Mouse (Mus musculus) ES-E14 (cell line): ENCODE data around the gene Zbtb49. TPM values are rescaled to one million over a fixed set of nuclear protein-coding genes. Genes with fewer than 3 reads are reported as not detected.
A peak's percentile ranks its signal among the peaks of the same experiment; 100 is the strongest.

Source experiments
- DNase-seq: peaks from one replicate; pipeline ENCODE4 v3.0.0-alpha.2; 2013; ENCODE audit warnings: low read depth, low spot score
- H3K27ac ChIP-seq: 2 replicates; pipeline ENCODE4 v1.5.1; 2012; ENCODE audit warnings: low read depth, mild to moderate bottlenecking, low read length, moderate library complexity, mixed read lengths; ENCODE audit not compliant: poor library complexity, insufficient read depth, severe bottlenecking
- H3K36me3 ChIP-seq: 2 replicates; pipeline ENCODE4 v1.6.1; 2012; ENCODE audit warnings: mild to moderate bottlenecking, low read length, moderate library complexity, mixed read lengths; ENCODE audit not compliant: control insufficient read depth, poor library complexity, insufficient read depth, severe bottlenecking
- H3K4me1 ChIP-seq, 2 experiments: fragments of 150-350 bp in 1 of 2; sonication (generic) in 1 of 2; 2 replicates each; pipeline ENCODE4 v1.6.1; 2012; ENCODE audit warnings: low read length in 2 of 2, mild to moderate bottlenecking in 1 of 2, mixed read lengths in 1 of 2; ENCODE audit not compliant: control insufficient read depth in 2 of 2, insufficient read depth in 2 of 2, poor library complexity in 1 of 2
- H3K4me3 ChIP-seq, 2 experiments: fragments of 150-350 bp in 1 of 2; sonication (generic) in 1 of 2; 2 replicates each; pipeline ENCODE4 v1.5.1; 2012; ENCODE audit warnings: low read length in 2 of 2, low read depth in 1 of 2, mild to moderate bottlenecking in 1 of 2, mixed read lengths in 1 of 2; ENCODE audit not compliant: insufficient read depth in 1 of 2, poor library complexity in 1 of 2, severe bottlenecking in 1 of 2
- H3K9ac ChIP-seq: 2 replicates; pipeline ENCODE4 v1.6.1; 2012; ENCODE audit warnings: low read depth, mild to moderate bottlenecking, low read length, mixed read lengths; ENCODE audit not compliant: poor library complexity, insufficient read depth, severe bottlenecking
- H3K9me3 ChIP-seq: fragments of 150-350 bp; sonication (generic); 2 replicates; pipeline ENCODE4 v1.6.1; 2012; ENCODE audit warnings: low read depth, mild to moderate bottlenecking, low read length; ENCODE audit not compliant: control insufficient read depth, insufficient read depth
- CHD2 ChIP-seq: IDR thresholded peaks from 2 replicates; pipeline ENCODE4 v1.6.1; 2014; ENCODE audit warnings: mild to moderate bottlenecking, low read depth, low read length, inconsistent platforms
- HCFC1 ChIP-seq: IDR thresholded peaks from 2 replicates; pipeline ENCODE4 v1.6.1; 2012; ENCODE audit warnings: low read length, inconsistent platforms, borderline replicate concordance; ENCODE audit not compliant: insufficient read depth
- MAFK ChIP-seq: IDR thresholded peaks from 2 replicates; pipeline ENCODE4 v1.6.1; 2014; ENCODE audit warnings: mild to moderate bottlenecking, low read depth, low read length, inconsistent platforms; ENCODE audit not compliant: insufficient read depth
- ZC3H11A ChIP-seq: IDR thresholded peaks from 2 replicates; pipeline ENCODE4 v1.6.1; 2012; ENCODE audit warnings: low read depth, mild to moderate bottlenecking, inconsistent platforms, low read length, borderline replicate concordance
- ZNF384 ChIP-seq: IDR thresholded peaks from 2 replicates; pipeline ENCODE4 v1.6.1; 2012; ENCODE audit warnings: low read depth, low read length, inconsistent platforms
- in situ Hi-C, 2 experiments: fragments of 600-800 bp; cut with MboI; formaldehyde crosslinking; loops; one replicate each; pipeline ENCODE4 v1.15.1; 2025; ENCODE audit warnings: low sequenced_read_pairs in 2 of 2, inconsistent platforms in 1 of 2; ENCODE audit not compliant: unreplicated experiment in 2 of 2
- total RNA-seq: library from RNA; depleted of rRNA; stranded (reverse); fragments of 300-350 nt; gene quantifications from 2 replicates; pipeline ENCODE4 v1.2.3, GENCODE M21; 2012; rRNA removed

Gene Zbtb49
- 18.3 and 23.8 TPM in 2 replicates for total RNA-seq

DNA sequence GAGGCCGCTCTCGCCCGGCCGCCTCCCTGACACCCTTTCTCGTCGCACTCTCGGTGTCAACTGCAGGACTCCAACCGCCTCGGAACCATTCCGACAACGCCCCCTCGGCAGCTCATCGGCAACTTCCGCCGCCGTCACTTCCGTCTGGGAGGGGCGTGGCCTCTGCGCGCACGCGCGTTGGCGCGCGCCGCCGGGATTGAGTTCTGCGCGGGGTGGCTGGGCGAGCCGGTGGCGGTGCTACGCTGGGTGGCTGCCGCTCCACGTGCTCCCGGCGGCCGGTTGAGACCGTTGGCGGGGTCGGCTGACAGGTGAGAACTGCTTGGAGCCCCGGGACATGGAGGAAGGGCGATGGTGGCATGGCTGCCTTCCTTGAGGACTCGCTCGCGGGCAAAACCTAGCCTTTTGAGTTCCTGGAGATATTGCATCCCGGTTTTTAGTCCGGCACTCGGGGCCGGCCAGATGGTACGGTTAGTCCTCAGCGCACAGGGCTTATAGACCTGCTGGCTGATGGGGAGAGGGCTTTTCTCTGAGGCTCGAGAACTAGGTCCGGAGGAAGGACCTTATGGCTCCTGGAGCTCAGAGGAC lies at the start of gene Zbtb49, which contains the start of gene Lyar:
Zbtb49 (minus strand) TSS at position 130 of the 585 bp plus-strand sequence.
Lyar (plus strand) TSS at position 143 of the 585 bp plus-strand sequence.
- peak within 1 kb of the TSS; percentile 63; the same call in 1 of the 2 replicates for H3K27ac ChIP-seq
- peaks cover 15% of the 10 kb centered on the region; the same call in 1 of the 2 replicates for H3K36me3 ChIP-seq
- H3K9me3 ChIP-seq, result no peaks in the 10 kb centered on the region
- H3K4me1 ChIP-seq, result peaks cover 0 to 2% of the 10 kb centered on the region in 2 experiments; a peak in 3 of 4 replicates
- in situ Hi-C loops, result no loop called here
- peak within 1 kb of the TSS; percentile 99 for H3K9ac ChIP-seq
- DNase-seq, result peak; percentile 74
- no peak for TF ChIP-seq ZNF384
- no peak for TF ChIP-seq MAFK
- no peak for TF ChIP-seq ZC3H11A
- TF ChIP-seq HCFC1, result peak; percentile 74; the same call in 1 of the 2 replicates
- TF ChIP-seq CHD2, result no peak
- peak within 1 kb of the TSS; percentile 95 to 97 for H3K4me3 ChIP-seq

DNA sequence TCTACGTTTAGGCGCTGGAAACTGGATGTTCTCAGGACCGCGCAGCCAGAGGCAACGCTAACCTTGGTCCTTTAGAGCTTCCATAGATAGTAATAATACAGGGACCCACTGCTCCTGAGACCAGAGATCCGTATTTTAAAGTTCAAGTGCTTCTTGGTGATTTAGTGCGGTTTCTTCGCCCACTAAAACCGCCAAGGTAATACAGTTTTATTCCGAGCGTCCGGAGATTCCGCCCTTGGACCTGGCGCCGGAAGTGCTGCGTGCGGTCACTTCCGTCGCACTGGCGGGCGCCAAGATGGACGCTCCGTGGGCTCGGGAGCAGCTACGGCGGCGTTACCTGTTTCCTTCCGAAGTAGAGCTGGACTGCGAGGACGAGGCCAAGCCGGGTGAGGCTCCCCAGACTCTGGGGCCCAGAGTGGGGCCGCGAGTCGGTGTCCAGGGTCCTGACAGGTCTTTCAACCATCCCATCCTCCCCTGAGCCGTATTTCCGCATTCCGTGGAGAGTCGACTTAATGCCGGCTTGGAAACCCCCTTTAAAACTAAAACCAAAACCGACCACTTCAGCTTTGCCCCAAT lies 39.9 kb upstream of the Zbtb49 start, which contains the start of gene Tmem128:
Tmem128 (plus strand) TSS at position 79 of the 576 bp plus-strand sequence.
- in situ Hi-C loops, result no loop called here
- no peak for DNase-seq
- Histone ChIP-seq H3K4me1 (0 out of 4 replicates have a peak, but pooled peaks cover 0 to 2% of the 10 kb centered on the region in 2 experiments), H3K27ac (no peak within 1 kb of the TSS), H3K9ac (peak within 1 kb of the TSS; percentile 66), H3K36me3 (peaks cover 2% of the 10 kb centered on the region; the same call in 1 of the 2 replicates), H3K4me3 (peak within 1 kb of the TSS; percentile 72 to 75), H3K9me3 (no peaks in the 10 kb centered on the region)
- no peak for TF ChIP-seq CHD2
- TF ChIP-seq HCFC1, result no peak
- TF ChIP-seq MAFK, result no peak
- TF ChIP-seq ZNF384, result no peak
- no peak for TF ChIP-seq ZC3H11A

DNA sequence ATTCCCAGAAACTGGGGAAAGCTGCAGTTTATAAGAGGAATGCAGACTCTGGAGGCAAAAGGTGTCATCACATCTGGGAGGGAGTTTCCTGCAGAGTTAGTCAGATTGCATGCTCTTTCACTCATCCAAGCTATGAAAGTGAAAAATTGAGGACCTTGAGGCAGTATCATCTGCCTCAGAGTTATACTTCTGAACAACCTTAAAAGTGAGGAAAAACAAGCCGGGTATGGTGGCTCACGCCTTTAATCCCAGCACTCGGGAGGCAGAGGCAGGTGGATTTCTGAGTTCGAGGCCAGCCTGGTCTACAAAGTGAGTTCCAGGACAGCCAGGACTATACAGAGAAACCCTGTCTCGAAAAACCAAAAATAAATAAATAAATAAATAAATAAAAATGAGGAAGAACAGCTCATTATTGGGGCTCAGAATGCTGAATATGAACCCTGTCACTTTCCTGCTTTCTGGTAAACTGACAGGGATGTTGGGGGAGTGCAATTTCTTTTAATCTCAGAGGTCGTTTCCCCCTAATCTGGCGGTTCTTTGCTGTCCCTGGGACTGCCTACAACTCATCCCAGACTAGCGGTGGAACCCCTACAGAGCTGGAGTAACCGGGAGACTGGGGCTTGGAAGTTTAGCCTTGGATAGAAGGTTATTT lies 39.3 kb upstream of the Zbtb49 start:
- Histone ChIP-seq H3K36me3 (peaks cover 2% of the 10 kb centered on the region; the same call in 1 of the 2 replicates), H3K9ac (peak overlapping the region; percentile 66), H3K9me3 (no peaks in the 10 kb centered on the region), H3K4me1 (0 out of 4 replicates have a peak, but pooled peaks cover 0 to 2% of the 10 kb centered on the region in 2 experiments), H3K4me3 (peak overlapping the region; percentile 72 to 75), H3K27ac (no peak overlapping the region)
- TF ChIP-seq ZC3H11A (no peak), HCFC1 (no peak)
- DNase-seq, result no peak
- in situ Hi-C loops, result no loop called here

DNA sequence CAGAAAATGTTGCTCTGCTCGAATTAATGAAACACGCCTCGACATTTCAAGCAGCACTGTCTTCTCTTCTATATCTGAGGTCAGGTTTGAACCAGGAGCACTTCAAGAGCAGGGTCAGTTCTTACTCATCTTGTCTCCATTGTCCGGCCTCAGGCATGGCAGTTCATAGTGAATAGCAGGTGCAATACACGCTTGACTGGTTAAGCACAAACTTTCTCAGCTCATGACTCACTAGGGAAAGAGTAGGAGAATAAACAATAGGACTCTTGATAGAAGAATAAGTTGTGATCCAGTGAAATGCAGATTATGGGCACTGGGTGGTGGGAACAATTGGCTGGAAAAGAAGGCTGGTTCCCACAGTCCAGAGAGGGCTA lies 38.5 kb upstream of the Zbtb49 start:
- H3K36me3 ChIP-seq, result peaks cover 2% of the 10 kb centered on the region; the same call in 1 of the 2 replicates
- no peaks in the 10 kb centered on the region for H3K9me3 ChIP-seq
- in situ Hi-C loops, result no loop called here
- H3K4me3 ChIP-seq, result no peak overlapping the region
- DNase-seq, result no peak
- TF ChIP-seq MAFK (no peak), ZC3H11A (no peak), ZNF384 (no peak), HCFC1 (no peak), CHD2 (no peak)
- H3K27ac ChIP-seq, result no peak overlapping the region
- 0 out of 4 replicates have a peak, but pooled peaks cover 0 to 2% of the 10 kb centered on the region in 2 experiments for H3K4me1 ChIP-seq
- no peak overlapping the region for H3K9ac ChIP-seq
